Mouse (Mus musculus) midbrain, embryonic 12.5 days (tissue): ENCODE measurements around the gene Gimap5. TPM values are rescaled to one million over a fixed set of nuclear protein-coding genes. Genes with fewer than 3 reads are reported as not detected.
A peak's percentile ranks its signal among the peaks of the same experiment; 100 is the strongest.

Experiments
- ATAC-seq: fragments of 200-750 bp; cut with Nextera tagmentation; 2 replicates; pipeline ENCODE4 v1.8.0; 2017; ENCODE audit warnings: low read depth, moderate TSS enrichment, moderate library complexity; ENCODE audit not compliant: low FRiP score
- H3K27ac ChIP-seq: fragments of 300-500 bp; sonication (generic); replicated peaks from 2 replicates; pipeline ENCODE4 v1.5.1; 2016; ENCODE audit warnings: mild to moderate bottlenecking
- H3K27me3 ChIP-seq: fragments of 300-500 bp; sonication (generic); 2 replicates; pipeline ENCODE4 v1.6.1; 2016; ENCODE audit warnings: mild to moderate bottlenecking
- H3K36me3 ChIP-seq: fragments of 300-500 bp; sonication (generic); 2 replicates; pipeline ENCODE4 v1.6.1; 2016
- H3K4me1 ChIP-seq: fragments of 300-500 bp; sonication (generic); 2 replicates; pipeline ENCODE4 v1.6.1; 2016
- H3K4me2 ChIP-seq: fragments of 300-500 bp; sonication (generic); replicated peaks from 2 replicates; pipeline ENCODE4 v1.6.1; 2016; ENCODE audit warnings: mild to moderate bottlenecking, moderate library complexity
- H3K4me3 ChIP-seq: fragments of 300-500 bp; sonication (generic); 2 replicates; pipeline ENCODE4 v1.5.1; 2016; ENCODE audit warnings: mild to moderate bottlenecking
- H3K9ac ChIP-seq: fragments of 300-500 bp; sonication (generic); replicated peaks from 2 replicates; pipeline ENCODE4 v1.6.1; 2016; ENCODE audit warnings: mild to moderate bottlenecking, moderate library complexity
- H3K9me3 ChIP-seq: fragments of 300-500 bp; sonication (generic); 2 replicates; pipeline ENCODE4 v1.6.1; 2016; ENCODE audit warnings: mild to moderate bottlenecking
- whole genome bisulfite sequencing: fragments of 180-500 bp; shearing (Covaris S2); methylation state at CpG from one replicate; pipeline ENCODE4 v1.1.7; 2016; 5-methylcytosine and 5-hydroxymethylcytosine counted together
- polyA plus RNA-seq: library from polyadenylated mRNA; unstranded; fragments of >200 nt; fragmentation: Nextera tagmentation; extraction: Ambion mirVana; gene quantifications from 2 replicates; pipeline ENCODE4 v1.2.1, GENCODE M21; 2016

Gimap5 gene
- polyA plus RNA-seq, 1 experiment from 2014 or later: 0.87 TPM

- peaks cover 8% of the 10 kb centered on the region; the same call in 1 of the 2 replicates for H3K4me1 ChIP-seq
- H3K9ac ChIP-seq: no peak overlapping the region
- peak overlapping the region; percentile 74; the same call in 1 of the 2 replicates for H3K4me2 ChIP-seq
- no peak for ATAC-seq
- peaks cover 45% of the 10 kb centered on the region for H3K27me3 ChIP-seq
- WGBS: 42% methylated on average over 9 of the region's 9 CpGs
- H3K9me3 ChIP-seq: no peaks in the 10 kb centered on the region
- no peak overlapping the region for H3K4me3 ChIP-seq
- no peaks in the 10 kb centered on the region for H3K36me3 ChIP-seq
- H3K27ac ChIP-seq: no peak overlapping the region
Observed at GRCm38 (mm10) chr6:48741711-48742206, 4.2 kb upstream of the Gimap5 start.

- 3% methylated on average over 52 of the region's 52 CpGs for WGBS
- Histone ChIP-seq H3K27ac (no peak overlapping the region), H3K4me1 (peaks cover 8% of the 10 kb centered on the region; the same call in 1 of the 2 replicates), H3K36me3 (no peaks in the 10 kb centered on the region), H3K4me2 (peak overlapping the region; percentile 74), H3K4me3 (peak overlapping the region; percentile 46), H3K9me3 (no peaks in the 10 kb centered on the region), H3K9ac (peak overlapping the region; percentile 41; the same call in 1 of the 2 replicates), H3K27me3 (peaks cover 45% of the 10 kb centered on the region)
- no peak for ATAC-seq
Observed at GRCm38 (mm10) chr6:48742422-48743351, 3.3 kb upstream of the Gimap5 start.

GRCm38 (mm10) chr6:48745490-48745889 lies 507 bp upstream of the Gimap5 start:
- no peak for ATAC-seq
- Histone ChIP-seq H3K27ac (no peak overlapping the region), H3K4me3 (no peak overlapping the region), H3K9me3 (no peaks in the 10 kb centered on the region), H3K9ac (no peak overlapping the region), H3K4me1 (peaks cover 8% of the 10 kb centered on the region; the same call in 1 of the 2 replicates), H3K27me3 (peaks cover 45% of the 10 kb centered on the region), H3K4me2 (no peak overlapping the region), H3K36me3 (no peaks in the 10 kb centered on the region)
- 47% methylated on average over 2 of the region's 2 CpGs for WGBS

DNA sequence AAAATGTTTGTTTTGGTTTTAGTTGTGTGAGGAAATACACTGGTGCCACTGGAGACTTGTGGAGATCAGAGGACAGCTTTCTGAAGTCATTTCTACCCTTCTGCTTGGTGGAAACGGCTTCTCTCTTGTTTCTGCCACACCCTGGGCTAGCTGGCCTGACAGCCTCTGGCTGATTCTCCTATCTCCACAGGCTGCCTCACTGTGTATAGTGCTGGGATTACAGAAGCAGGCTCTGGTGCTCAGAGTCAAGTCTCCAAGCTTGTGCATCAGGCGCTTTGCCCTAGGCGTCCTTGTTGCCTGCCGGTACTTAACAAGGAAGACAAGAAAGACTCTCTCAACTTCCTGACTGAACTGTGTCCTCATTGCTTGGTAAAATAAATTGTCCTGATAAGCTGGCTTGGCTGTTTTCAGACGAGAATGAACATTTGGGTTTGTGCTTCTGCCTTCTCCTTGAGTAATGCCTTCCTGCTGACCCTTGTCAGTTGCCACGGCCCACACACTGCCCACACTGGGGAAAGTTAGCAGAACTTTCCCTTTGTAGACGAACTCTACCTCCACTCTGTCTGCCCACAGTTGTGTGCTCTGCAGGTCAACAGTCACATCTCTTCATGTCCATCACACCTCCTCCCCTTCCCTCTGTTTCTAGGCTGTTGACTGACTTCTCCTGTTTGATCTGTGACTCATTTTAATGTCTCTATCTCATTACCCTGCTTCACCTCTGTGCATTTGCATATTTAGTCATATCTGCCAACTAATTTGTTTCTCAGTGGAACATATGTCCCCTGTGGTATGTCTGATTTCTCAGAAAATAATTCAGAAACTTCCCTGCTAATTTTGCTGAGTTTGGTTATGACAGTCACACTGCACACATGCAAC lies 1.3 kb downstream of the Gimap5 start:
- H3K9ac ChIP-seq: no peak overlapping the region
- H3K27ac ChIP-seq: no peak overlapping the region
- H3K4me2 ChIP-seq: no peak overlapping the region
- H3K4me1 ChIP-seq: peaks cover 8% of the 10 kb centered on the region; the same call in 1 of the 2 replicates
- ATAC-seq: no peak
- H3K4me3 ChIP-seq: no peak overlapping the region
- H3K27me3 ChIP-seq: peaks cover 28% of the 10 kb centered on the region
- H3K9me3 ChIP-seq: no peaks in the 10 kb centered on the region
- 80% methylated on average over 7 of the region's 7 CpGs for WGBS
- no peaks in the 10 kb centered on the region for H3K36me3 ChIP-seq

DNA sequence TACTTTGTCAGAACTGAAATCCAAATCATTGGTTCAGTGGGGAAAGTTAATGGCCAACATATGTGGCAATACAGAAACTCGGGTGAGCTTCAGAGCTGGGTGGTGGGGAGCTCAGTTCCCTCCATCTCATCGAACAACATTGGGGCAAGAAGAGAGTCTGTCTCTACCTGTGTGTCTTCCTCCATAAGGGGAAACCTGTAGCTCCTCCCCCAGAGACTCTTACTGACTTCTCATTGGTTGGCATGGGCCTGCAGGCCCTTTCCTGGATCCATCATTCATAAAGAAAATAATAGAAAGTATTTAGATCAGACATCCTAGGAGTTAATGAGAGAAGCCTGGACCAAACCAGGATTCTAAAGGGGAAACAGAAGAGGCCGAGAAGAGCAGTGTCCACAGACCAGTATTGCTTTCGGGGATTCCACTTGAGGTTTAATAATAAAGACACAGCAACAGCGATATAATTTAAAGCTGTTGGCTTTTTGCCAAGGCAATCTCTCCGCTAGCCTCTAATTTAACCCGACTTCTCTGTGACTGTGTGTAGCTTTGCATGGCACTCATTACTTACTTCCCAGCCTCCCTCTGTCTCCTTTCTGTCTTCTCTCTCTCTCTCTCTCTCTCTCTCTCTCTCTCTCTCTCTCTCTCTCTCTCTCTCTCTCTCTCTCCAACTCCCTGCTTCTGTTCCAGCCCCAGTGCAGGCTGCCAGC lies 17.7 kb downstream of the Gimap5 start:
- no peaks in the 10 kb centered on the region for H3K27me3 ChIP-seq
- WGBS: 87% methylated on average over 7 of the region's 7 CpGs
- peaks cover 6% of the 10 kb centered on the region for H3K9me3 ChIP-seq
- no peak overlapping the region for H3K9ac ChIP-seq
- no peak overlapping the region for H3K4me3 ChIP-seq
- no peak for ATAC-seq
- no peak overlapping the region for H3K4me2 ChIP-seq
- no peaks in the 10 kb centered on the region for H3K4me1 ChIP-seq
- H3K36me3 ChIP-seq: no peaks in the 10 kb centered on the region
- no peak overlapping the region for H3K27ac ChIP-seq

GRCm38 (mm10) chr6:48764496-48764895 lies 18.5 kb downstream of the Gimap5 start:
- Histone ChIP-seq H3K27me3 (no peaks in the 10 kb centered on the region), H3K27ac (no peak overlapping the region), H3K4me1 (no peaks in the 10 kb centered on the region), H3K9me3 (peaks cover 6% of the 10 kb centered on the region), H3K4me3 (no peak overlapping the region), H3K36me3 (no peaks in the 10 kb centered on the region), H3K9ac (no peak overlapping the region), H3K4me2 (no peak overlapping the region)
- WGBS: 91% methylated on average over 10 of the region's 10 CpGs
- no peak for ATAC-seq

- no peak overlapping the region for H3K9ac ChIP-seq
- H3K27ac ChIP-seq: no peak overlapping the region
- no peaks in the 10 kb centered on the region for H3K36me3 ChIP-seq
- 75% methylated on average over 9 of the region's 9 CpGs for WGBS
- no peak overlapping the region for H3K4me2 ChIP-seq
- H3K4me3 ChIP-seq: no peak overlapping the region
- H3K4me1 ChIP-seq: no peaks in the 10 kb centered on the region
- no peak for ATAC-seq
- H3K27me3 ChIP-seq: no peaks in the 10 kb centered on the region
- H3K9me3 ChIP-seq: peaks cover 6% of the 10 kb centered on the region
Observed at GRCm38 (mm10) chr6:48768178-48768869, 22.3 kb downstream of the Gimap5 start.

DNA sequence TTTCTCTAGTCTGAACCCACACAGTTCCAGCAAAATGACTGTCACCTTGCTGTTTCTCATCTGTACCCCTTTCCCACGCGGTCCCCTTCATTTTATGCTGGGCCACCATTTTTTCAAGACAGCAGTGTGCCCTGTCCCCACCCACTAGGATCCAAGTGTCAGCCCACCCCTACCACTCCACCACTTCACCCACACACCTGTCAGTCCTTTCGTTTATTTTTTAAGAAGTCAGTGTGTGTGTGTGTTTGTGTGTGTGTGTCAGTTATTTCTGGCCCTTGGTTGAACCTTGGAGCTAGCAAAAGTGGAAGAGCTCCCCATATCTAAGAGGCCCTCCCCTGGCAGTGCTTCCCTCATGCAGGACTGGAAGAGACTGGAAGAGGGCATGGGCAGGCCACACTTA lies 22.9 kb downstream of the Gimap5 start:
- WGBS: 88% methylated on average over 3 of the region's 3 CpGs
- Histone ChIP-seq H3K4me3 (no peak overlapping the region), H3K4me1 (no peaks in the 10 kb centered on the region), H3K36me3 (no peaks in the 10 kb centered on the region), H3K9ac (no peak overlapping the region), H3K27ac (no peak overlapping the region), H3K9me3 (peaks cover 6% of the 10 kb centered on the region), H3K27me3 (no peaks in the 10 kb centered on the region), H3K4me2 (no peak overlapping the region)
- no peak for ATAC-seq

GRCm38 (mm10) chr6:48770696-48771095 lies 24.7 kb downstream of the Gimap5 start, which contains the start of gene Gimap3:
Gene Gimap3 (minus strand): TSS chr6:48770851.
- H3K4me1 ChIP-seq: no peaks in the 10 kb centered on the region
- ATAC-seq: no peak
- no peak within 1 kb of the TSS for H3K4me3 ChIP-seq
- H3K36me3 ChIP-seq: no peaks in the 10 kb centered on the region
- H3K9ac ChIP-seq: no peak within 1 kb of the TSS
- H3K4me2 ChIP-seq: no peak within 1 kb of the TSS
- no peaks in the 10 kb centered on the region for H3K27me3 ChIP-seq
- H3K27ac ChIP-seq: no peak within 1 kb of the TSS
- no peaks in the 10 kb centered on the region for H3K9me3 ChIP-seq
- 84% methylated on average over 3 of the region's 3 CpGs for WGBS

DNA sequence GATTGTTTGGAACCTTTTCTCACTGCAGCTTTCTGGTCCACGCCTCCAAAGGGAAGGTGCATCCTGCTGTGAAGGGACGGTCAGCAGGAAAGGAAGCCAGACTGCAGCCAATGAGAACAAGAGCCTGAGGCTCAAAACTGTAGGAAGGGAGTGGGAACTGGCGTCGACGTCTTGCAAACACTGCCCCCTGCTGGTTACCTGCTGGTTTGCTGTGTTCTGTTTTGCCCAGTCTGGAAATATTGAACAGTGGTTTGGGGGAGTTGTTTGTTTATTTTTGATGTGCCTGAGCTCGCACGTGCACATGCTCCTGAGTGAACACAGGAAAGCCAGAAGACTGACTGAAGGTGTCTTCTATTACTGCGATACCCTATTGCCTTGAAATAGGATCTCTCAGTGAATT lies 26.0 kb downstream of the Gimap5 start:
- Histone ChIP-seq H3K27ac (no peak overlapping the region), H3K4me1 (no peaks in the 10 kb centered on the region), H3K9ac (no peak overlapping the region), H3K4me3 (no peak overlapping the region), H3K36me3 (no peaks in the 10 kb centered on the region), H3K4me2 (no peak overlapping the region), H3K9me3 (no peaks in the 10 kb centered on the region), H3K27me3 (no peaks in the 10 kb centered on the region)
- WGBS: 9% methylated on average over 8 of the region's 8 CpGs
- peak; percentile 68 for ATAC-seq

DNA sequence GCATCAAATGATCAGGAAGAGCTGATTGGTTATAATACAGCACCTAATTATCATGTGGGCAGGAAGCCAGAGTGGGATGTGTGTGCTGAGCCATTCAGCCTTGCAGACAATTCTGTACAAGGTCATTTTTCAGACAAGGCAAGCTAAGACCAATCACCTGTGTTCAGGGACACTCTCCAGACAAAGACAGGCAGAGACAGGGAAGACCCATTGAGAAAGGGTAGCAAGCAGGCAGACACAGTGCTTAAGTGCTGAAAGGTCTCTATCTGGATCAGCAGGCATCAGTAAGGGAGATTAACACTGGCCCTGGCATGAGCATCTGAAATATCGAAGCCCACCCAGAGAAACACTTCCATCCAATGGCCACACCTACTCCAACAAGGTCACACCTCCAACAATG lies 38.4 kb downstream of the Gimap5 start:
- Histone ChIP-seq H3K4me1 (no peaks in the 10 kb centered on the region), H3K27ac (no peak overlapping the region), H3K4me3 (no peak overlapping the region), H3K9me3 (no peaks in the 10 kb centered on the region), H3K36me3 (no peaks in the 10 kb centered on the region), H3K4me2 (no peak overlapping the region), H3K9ac (no peak overlapping the region), H3K27me3 (no peaks in the 10 kb centered on the region)
- ATAC-seq: no peak
- WGBS: 100% methylated on average over 1 of the region's 1 CpGs
